ENCODE assay signal across 8 mouse cellular contexts in the genomic region with DNA sequence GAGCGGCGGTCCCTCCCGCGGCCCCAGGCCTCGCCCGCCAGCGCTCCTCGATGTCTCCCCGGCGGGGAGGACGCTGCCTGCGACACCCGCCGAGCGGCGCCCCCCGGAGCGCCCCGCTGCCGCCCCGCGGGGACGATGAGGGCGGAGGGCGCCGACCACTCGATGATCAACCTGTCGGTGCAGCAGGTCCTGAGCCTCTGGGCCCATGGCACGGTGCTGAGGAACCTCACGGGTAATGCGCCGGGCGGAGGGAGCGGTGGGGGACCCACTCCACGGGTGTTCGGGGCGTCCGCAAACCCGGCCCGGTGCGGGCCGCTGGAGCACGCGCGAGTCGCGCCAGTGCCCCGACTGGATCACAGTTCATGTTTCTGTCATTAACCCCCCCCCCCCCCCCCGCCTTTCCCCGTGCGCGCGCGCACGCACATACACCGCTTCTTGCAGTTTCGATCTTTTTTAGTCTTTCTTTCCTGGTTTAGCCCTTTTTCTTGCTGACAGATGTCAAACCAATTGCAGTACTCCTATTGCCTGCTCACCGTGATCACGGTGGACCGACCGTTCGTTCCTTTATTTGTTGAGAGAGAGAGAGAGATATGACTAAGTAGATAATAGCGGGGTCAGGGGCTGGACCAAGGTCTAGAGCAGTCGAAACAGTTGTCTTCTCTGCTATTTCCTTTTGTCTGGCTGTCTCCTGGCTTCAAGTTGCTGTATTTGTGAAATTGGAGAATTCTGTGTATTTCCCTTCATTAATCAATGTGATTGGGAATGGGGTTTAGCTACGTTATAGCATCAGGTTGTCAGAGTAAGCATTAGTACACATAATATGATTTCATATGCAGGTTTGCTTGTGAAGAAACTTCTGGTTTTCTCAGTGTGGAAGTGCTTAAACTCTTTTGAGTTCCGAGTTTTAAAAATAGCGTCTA. TPM values are rescaled to one million over a fixed set of nuclear protein-coding genes. Genes with fewer than 3 reads are reported as not detected.
A peak's percentile ranks its signal among the peaks of the same experiment; 100 is the strongest.
DNase-seq lines count a peak whose midpoint lies in the region; ATAC-seq lines count a peak whose summit lies in the region.

No protein-coding gene starts in this region.

- peak overlapping the region; percentile 74 for H3K4me3 ChIP-seq in hindbrain, embryonic 15.5 days
- H3K4me3 ChIP-seq in limb, embryonic 10.5 days = peak overlapping the region; percentile 96
- H3K4me3 ChIP-seq in midbrain, embryonic 14.5 days (replicated peaks; ENCODE audit: low read depth, low read length) = peak overlapping the region; percentile 91

- H3K27ac ChIP-seq in hindbrain, embryonic 15.5 days (replicated peaks) = peak overlapping the region; percentile 95
- H3K27ac ChIP-seq in limb, embryonic 10.5 days = peak overlapping the region; percentile 92
- H3K27ac ChIP-seq in midbrain, embryonic 14.5 days (replicated peaks; ENCODE audit: low read depth, low read length) = peak overlapping the region; percentile 95

- no peaks in the 10 kb centered on the region for H3K9me3 ChIP-seq in hindbrain, embryonic 15.5 days
- H3K9me3 ChIP-seq in limb, embryonic 10.5 days (replicated peaks) = no peaks in the 10 kb centered on the region
- no peaks in the 10 kb centered on the region for H3K9me3 ChIP-seq in midbrain, embryonic 14.5 days (ENCODE audit: control insufficient read depth, low read length)

- H3K27me3 ChIP-seq in hindbrain, embryonic 15.5 days = no peaks in the 10 kb centered on the region
- H3K27me3 ChIP-seq in limb, embryonic 10.5 days (ENCODE audit: low read depth, poor library complexity, severe bottlenecking) = 0 out of 2 replicates have a peak, but pooled peaks cover 5% of the 10 kb centered on the region
- no peaks in the 10 kb centered on the region for H3K27me3 ChIP-seq in midbrain, embryonic 14.5 days (ENCODE audit: control insufficient read depth, insufficient read depth, low read length)

- peak overlapping the region; percentile 89 for H3K9ac ChIP-seq in hindbrain, embryonic 15.5 days
- H3K9ac ChIP-seq in midbrain, embryonic 14.5 days (replicated peaks; ENCODE audit: low read length) = peak overlapping the region; percentile 96

- peak; percentile 37 to 49 for DNase-seq in left cerebral cortex, adult 18-20 months (ENCODE audit: low spot score in 2 of 2)
- no peak for DNase-seq in left cerebral cortex, adult 11 months (ENCODE audit: low spot score)
- peak; percentile 87 for DNase-seq in cerebellum, adult 9-11 months
- DNase-seq in frontal cortex, postnatal 25 days (ENCODE audit: low spot score in 2 of 2) = peak; percentile 35 to 45
- peak; percentile 63 for DNase-seq in limb, embryonic 10.5 days (ENCODE audit: low spot score)
- DNase-seq in midbrain, embryonic 14.5 days = peak; percentile 71
- peak; percentile 49 to 82 for DNase-seq in spleen, postnatal 4 days (ENCODE audit: low spot score in 2 of 2)

- no peaks in the 10 kb centered on the region for H3K36me3 ChIP-seq in hindbrain, embryonic 15.5 days
- H3K36me3 ChIP-seq in limb, embryonic 10.5 days = no peaks in the 10 kb centered on the region
- no peaks in the 10 kb centered on the region for H3K36me3 ChIP-seq in midbrain, embryonic 14.5 days (ENCODE audit: control insufficient read depth, insufficient read depth, low read length)

- peak overlapping the region; percentile 66 for H3K4me2 ChIP-seq in hindbrain, embryonic 15.5 days
- peak overlapping the region; percentile 70 for H3K4me2 ChIP-seq in midbrain, embryonic 14.5 days (ENCODE audit: low read length)

- peaks cover 35% of the 10 kb centered on the region for H3K4me1 ChIP-seq in hindbrain, embryonic 15.5 days (replicated peaks)
- H3K4me1 ChIP-seq in limb, embryonic 10.5 days = 0 out of 2 replicates have a peak, but pooled peaks cover 4% of the 10 kb centered on the region
- H3K4me1 ChIP-seq in midbrain, embryonic 14.5 days (ENCODE audit: control insufficient read depth, insufficient read depth, low read length) = peaks cover 27% of the 10 kb centered on the region

- WGBS in hindbrain, embryonic 15.5 days = 2% methylated on average over 35 of the region's 67 CpGs
- WGBS in limb, embryonic 10.5 days = 3% methylated on average over 60 of the region's 67 CpGs
- 2% methylated on average over 65 of the region's 67 CpGs for WGBS in midbrain, embryonic 14.5 days

- ATAC-seq in hindbrain, embryonic 15.5 days (ENCODE audit: low FRiP score, low read depth) = peak; percentile 65
- peak; percentile 59 for ATAC-seq in midbrain, embryonic 14.5 days (ENCODE audit: low FRiP score, low TSS enrichment)

RNA-seq across cellular contexts. Expression of a gene that starts 0.6 kb away (rescaled TPM):
- 10 to 100 TPM; 90.5 to 94.0 TPM for total RNA-seq in left cerebral cortex, adult 18-20 months (2021)
- polyA plus RNA-seq in hindbrain, embryonic 15.5 days (2015; fragmentation: Nextera tagmentation; extraction: Ambion mirVana) = 42.9 and 47.3 TPM in 2 replicates
- 4.4 and 7.2 TPM in 2 replicates for polyA plus RNA-seq in limb, embryonic 10.5 days (2016; fragmentation: Nextera tagmentation; extraction: Ambion mirVana)
- polyA plus RNA-seq in midbrain, embryonic 14.5 days (2014; fragmentation: Nextera tagmentation; extraction: Ambion mirVana) = 57.0 and 66.1 TPM in 2 replicates
